Mouse (Mus musculus): ENCODE results near the gene Poc5.

DNA sequence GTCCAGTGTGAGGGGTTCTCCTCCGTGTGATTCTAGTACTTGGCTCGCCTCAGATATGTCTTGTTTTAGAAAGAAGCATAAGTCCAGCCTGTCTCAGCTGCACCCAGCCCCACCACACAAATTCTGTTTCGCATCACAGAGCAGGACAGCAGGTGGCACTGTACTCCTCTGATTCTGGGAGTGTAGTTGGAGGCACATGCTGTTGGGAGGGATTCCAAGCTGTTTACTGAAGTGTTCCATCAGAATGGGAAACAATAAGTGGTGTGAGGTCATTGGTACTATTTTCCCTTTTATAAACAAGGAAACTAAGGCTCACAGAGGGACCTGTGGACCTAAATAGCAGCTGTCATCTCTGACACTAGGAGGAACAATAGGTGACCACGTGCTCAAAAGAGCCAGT lies 18.9 kb downstream of the Poc5 start:
- TF ChIP-seq CTCF (IDR thresholded peaks at IDR 0.05; ENCODE audit: control insufficient read depth, insufficient read depth, low read length), result peak; percentile 37; the same call in 1 of the 2 replicates
- no peak for TF ChIP-seq POLR2A (IDR thresholded peaks at IDR 0.05; ENCODE audit: borderline replicate concordance, control insufficient read depth, low read depth, low read length)

Measured in bone marrow, adult 2 months (tissue).